Mouse (Mus musculus): ENCODE results near the gene Hspbp1. TPM values are rescaled to one million over a fixed set of nuclear protein-coding genes. Genes with fewer than 3 reads are reported as not detected.

Hspbp1 gene
- polyA plus RNA-seq, 1 experiment from 2014 or later = 115 TPM

GRCm38 (mm10) chr7:4683307-4683706 is 1.6 kb downstream of the Hspbp1 start:
- H3K27me3 ChIP-seq (ENCODE audit: control insufficient read depth, insufficient read depth, low read length) = no peaks in the 10 kb centered on the region
- H3K4me1 ChIP-seq (replicated peaks; ENCODE audit: control insufficient read depth, insufficient read depth, low read length) = no peaks in the 10 kb centered on the region; the same call in 1 of the 2 replicates
- no peak overlapping the region for H3K27ac ChIP-seq (ENCODE audit: low read depth, low read length)
- no peak overlapping the region for H3K4me3 ChIP-seq (ENCODE audit: low read depth, low read length)
- no peaks in the 10 kb centered on the region for H3K36me3 ChIP-seq (ENCODE audit: control insufficient read depth, insufficient read depth, low read length)
- H3K9ac ChIP-seq (ENCODE audit: low read length) = no peak overlapping the region
- DNase-seq (ENCODE audit: low spot score) = no peak
- no peak for ATAC-seq (replicated peaks; ENCODE audit: low FRiP score)
- no peak overlapping the region for H3K4me2 ChIP-seq (ENCODE audit: low read depth, low read length, severe bottlenecking)
- WGBS = 92% methylated on average over 5 of the region's 5 CpGs
- H3K9me3 ChIP-seq (ENCODE audit: control insufficient read depth, low read length) = no peaks in the 10 kb centered on the region

- Histone ChIP-seq H3K9ac (ENCODE audit: low read length) (no peak overlapping the region), H3K9me3 (ENCODE audit: control insufficient read depth, low read length) (no peaks in the 10 kb centered on the region), H3K27me3 (ENCODE audit: control insufficient read depth, insufficient read depth, low read length) (no peaks in the 10 kb centered on the region), H3K36me3 (ENCODE audit: control insufficient read depth, insufficient read depth, low read length) (no peaks in the 10 kb centered on the region), H3K27ac (ENCODE audit: low read depth, low read length) (no peak overlapping the region), H3K4me3 (ENCODE audit: low read depth, low read length) (no peak overlapping the region), H3K4me2 (ENCODE audit: low read depth, low read length, severe bottlenecking) (no peak overlapping the region), H3K4me1 (replicated peaks; ENCODE audit: control insufficient read depth, insufficient read depth, low read length) (no peaks in the 10 kb centered on the region)
- DNase-seq (ENCODE audit: low spot score) (no peak), ATAC-seq (replicated peaks; ENCODE audit: low FRiP score) (no peak)
- 92% methylated on average over 7 of the region's 7 CpGs for WGBS
Observed at GRCm38 (mm10) chr7:4675200-4675599, 9.7 kb downstream of the Hspbp1 start.

GRCm38 (mm10) chr7:4674114-4674731 is 10.6 kb downstream of the Hspbp1 start:
- Histone ChIP-seq H3K27ac (ENCODE audit: low read depth, low read length) (no peak overlapping the region), H3K27me3 (ENCODE audit: control insufficient read depth, insufficient read depth, low read length) (no peaks in the 10 kb centered on the region), H3K9ac (ENCODE audit: low read length) (no peak overlapping the region), H3K4me3 (ENCODE audit: low read depth, low read length) (no peak overlapping the region), H3K9me3 (ENCODE audit: control insufficient read depth, low read length) (no peaks in the 10 kb centered on the region), H3K4me2 (ENCODE audit: low read depth, low read length, severe bottlenecking) (no peak overlapping the region), H3K36me3 (ENCODE audit: control insufficient read depth, insufficient read depth, low read length) (no peaks in the 10 kb centered on the region), H3K4me1 (replicated peaks; ENCODE audit: control insufficient read depth, insufficient read depth, low read length) (no peaks in the 10 kb centered on the region)
- DNase-seq (ENCODE audit: low spot score) = no peak
- ATAC-seq (replicated peaks; ENCODE audit: low FRiP score) = no peak
- WGBS = 92% methylated on average over 12 of the region's 12 CpGs

- Histone ChIP-seq H3K27ac (ENCODE audit: low read depth, low read length) (no peak overlapping the region), H3K9ac (ENCODE audit: low read length) (no peak overlapping the region), H3K4me2 (ENCODE audit: low read depth, low read length, severe bottlenecking) (no peak overlapping the region), H3K4me3 (ENCODE audit: low read depth, low read length) (no peak overlapping the region), H3K9me3 (ENCODE audit: control insufficient read depth, low read length) (no peaks in the 10 kb centered on the region), H3K36me3 (ENCODE audit: control insufficient read depth, insufficient read depth, low read length) (no peaks in the 10 kb centered on the region; the same call in 1 of the 2 replicates), H3K27me3 (ENCODE audit: control insufficient read depth, insufficient read depth, low read length) (no peaks in the 10 kb centered on the region), H3K4me1 (replicated peaks; ENCODE audit: control insufficient read depth, insufficient read depth, low read length) (no peaks in the 10 kb centered on the region)
- DNase-seq (ENCODE audit: low spot score) (no peak), ATAC-seq (replicated peaks; ENCODE audit: low FRiP score) (no peak)
- 77% methylated on average over 4 of the region's 4 CpGs for WGBS
Observed at GRCm38 (mm10) chr7:4671956-4672355, 12.9 kb downstream of the Hspbp1 start.

GRCm38 (mm10) chr7:4670655-4671255 is 14.1 kb downstream of the Hspbp1 start:
- no peaks in the 10 kb centered on the region; the same call in 1 of the 2 replicates for H3K36me3 ChIP-seq (ENCODE audit: control insufficient read depth, insufficient read depth, low read length)

GRCm38 (mm10) chr7:4669156-4669555 is 15.7 kb downstream of the Hspbp1 start:
- no peaks in the 10 kb centered on the region; the same call in 1 of the 2 replicates for H3K36me3 ChIP-seq (ENCODE audit: control insufficient read depth, insufficient read depth, low read length)
- 98% methylated on average over 9 of the region's 9 CpGs for WGBS
- ATAC-seq (replicated peaks; ENCODE audit: low FRiP score) = no peak

More at GRCm38 (mm10) chr7:4670655-4671255, 14.1 kb downstream of the Hspbp1 start:
- DNase-seq (ENCODE audit: low spot score) (no peak), ATAC-seq (replicated peaks; ENCODE audit: low FRiP score) (no peak)
- Histone ChIP-seq H3K4me1 (replicated peaks; ENCODE audit: control insufficient read depth, insufficient read depth, low read length) (no peaks in the 10 kb centered on the region), H3K4me3 (ENCODE audit: low read depth, low read length) (no peak overlapping the region), H3K9me3 (ENCODE audit: control insufficient read depth, low read length) (no peaks in the 10 kb centered on the region), H3K9ac (ENCODE audit: low read length) (no peak overlapping the region), H3K4me2 (ENCODE audit: low read depth, low read length, severe bottlenecking) (no peak overlapping the region), H3K27me3 (ENCODE audit: control insufficient read depth, insufficient read depth, low read length) (no peaks in the 10 kb centered on the region), H3K27ac (ENCODE audit: low read depth, low read length) (no peak overlapping the region)
- WGBS = 92% methylated on average over 8 of the region's 8 CpGs

GRCm38 (mm10) chr7:4668506-4668905 is 16.4 kb downstream of the Hspbp1 start:
- Histone ChIP-seq H3K4me1 (replicated peaks; ENCODE audit: control insufficient read depth, insufficient read depth, low read length) (no peaks in the 10 kb centered on the region), H3K4me2 (ENCODE audit: low read depth, low read length, severe bottlenecking) (no peak overlapping the region), H3K27me3 (ENCODE audit: control insufficient read depth, insufficient read depth, low read length) (no peaks in the 10 kb centered on the region), H3K27ac (ENCODE audit: low read depth, low read length) (no peak overlapping the region), H3K4me3 (ENCODE audit: low read depth, low read length) (no peak overlapping the region), H3K36me3 (ENCODE audit: control insufficient read depth, insufficient read depth, low read length) (no peaks in the 10 kb centered on the region; the same call in 1 of the 2 replicates), H3K9me3 (ENCODE audit: control insufficient read depth, low read length) (no peaks in the 10 kb centered on the region), H3K9ac (ENCODE audit: low read length) (no peak overlapping the region)
- WGBS = 93% methylated on average over 8 of the region's 8 CpGs
- DNase-seq (ENCODE audit: low spot score) (no peak), ATAC-seq (replicated peaks; ENCODE audit: low FRiP score) (no peak)

More at GRCm38 (mm10) chr7:4669156-4669555, 15.7 kb downstream of the Hspbp1 start:
- Histone ChIP-seq H3K9me3 (ENCODE audit: control insufficient read depth, low read length) (no peaks in the 10 kb centered on the region), H3K27me3 (ENCODE audit: control insufficient read depth, insufficient read depth, low read length) (no peaks in the 10 kb centered on the region), H3K4me1 (replicated peaks; ENCODE audit: control insufficient read depth, insufficient read depth, low read length) (no peaks in the 10 kb centered on the region), H3K9ac (ENCODE audit: low read length) (no peak overlapping the region), H3K27ac (ENCODE audit: low read depth, low read length) (no peak overlapping the region), H3K4me3 (ENCODE audit: low read depth, low read length) (no peak overlapping the region), H3K4me2 (ENCODE audit: low read depth, low read length, severe bottlenecking) (no peak overlapping the region)
- DNase-seq (ENCODE audit: low spot score) = no peak

- no peaks in the 10 kb centered on the region for H3K4me1 ChIP-seq (replicated peaks; ENCODE audit: control insufficient read depth, insufficient read depth, low read length)
- H3K36me3 ChIP-seq (ENCODE audit: control insufficient read depth, insufficient read depth, low read length) = no peaks in the 10 kb centered on the region; the same call in 1 of the 2 replicates
- ATAC-seq (replicated peaks; ENCODE audit: low FRiP score) = no peak
Observed at GRCm38 (mm10) chr7:4666871-4667270, 18.0 kb downstream of the Hspbp1 start.

GRCm38 (mm10) chr7:4663742-4664141 is 21.1 kb downstream of the Hspbp1 start:
- 83% methylated on average over 2 of the region's 2 CpGs for WGBS
- H3K36me3 ChIP-seq (ENCODE audit: control insufficient read depth, insufficient read depth, low read length) = no peaks in the 10 kb centered on the region; the same call in 1 of the 2 replicates
- DNase-seq (ENCODE audit: low spot score) = no peak

More at GRCm38 (mm10) chr7:4666871-4667270, 18.0 kb downstream of the Hspbp1 start:
- no peak overlapping the region for H3K4me2 ChIP-seq (ENCODE audit: low read depth, low read length, severe bottlenecking)
- H3K9me3 ChIP-seq (ENCODE audit: control insufficient read depth, low read length) = no peaks in the 10 kb centered on the region
- H3K4me3 ChIP-seq (ENCODE audit: low read depth, low read length) = no peak overlapping the region
- no peak overlapping the region for H3K9ac ChIP-seq (ENCODE audit: low read length)
- no peak for DNase-seq (ENCODE audit: low spot score)
- 94% methylated on average over 5 of the region's 5 CpGs for WGBS
- no peaks in the 10 kb centered on the region for H3K27me3 ChIP-seq (ENCODE audit: control insufficient read depth, insufficient read depth, low read length)
- H3K27ac ChIP-seq (ENCODE audit: low read depth, low read length) = no peak overlapping the region

More at GRCm38 (mm10) chr7:4663742-4664141, 21.1 kb downstream of the Hspbp1 start:
- H3K9ac ChIP-seq (ENCODE audit: low read length) = no peak overlapping the region
- no peak for ATAC-seq (replicated peaks; ENCODE audit: low FRiP score)
- H3K4me2 ChIP-seq (ENCODE audit: low read depth, low read length, severe bottlenecking) = no peak overlapping the region
- H3K27me3 ChIP-seq (ENCODE audit: control insufficient read depth, insufficient read depth, low read length) = no peaks in the 10 kb centered on the region
- no peaks in the 10 kb centered on the region for H3K9me3 ChIP-seq (ENCODE audit: control insufficient read depth, low read length)
- no peak overlapping the region for H3K27ac ChIP-seq (ENCODE audit: low read depth, low read length)
- no peaks in the 10 kb centered on the region; the same call in 1 of the 2 replicates for H3K4me1 ChIP-seq (replicated peaks; ENCODE audit: control insufficient read depth, insufficient read depth, low read length)
- no peak overlapping the region for H3K4me3 ChIP-seq (ENCODE audit: low read depth, low read length)
